In genomic region chr12:70429637-70430036, GRCm38 (mm10) we compare ENCODE assay signal across 26 mouse cellular contexts. TPM values are rescaled to one million over a fixed set of nuclear protein-coding genes. Genes with fewer than 3 reads are reported as not detected.
DNase-seq lines count a peak whose midpoint lies in the region; ATAC-seq lines count a peak whose summit lies in the region.
"Had no signal": no experiment of that assay in that cellular context is flagged by ENCODE, and none has a peak within 500 bp of the region (broad histone marks: within the 10 kb centered on the region; RNA-seq: fewer than 3 reads in every experiment).

No protein-coding gene starts in this region.

- 46% methylated on average over 4 of the region's 4 CpGs for WGBS in liver, embryonic 16.5 days (ENCODE audit: insufficient replicate concordance)
- WGBS in liver, embryonic 12.5 days (ENCODE audit: insufficient replicate concordance): 49% methylated on average over 4 of the region's 4 CpGs
- WGBS in intestine, embryonic 15.5 days: 85% methylated on average over 4 of the region's 4 CpGs

- no peaks in the 10 kb centered on the region for H3K9me3 ChIP-seq in liver, embryonic 16.5 days (replicated peaks; ENCODE audit: control insufficient read depth, low read length)
- H3K9me3 ChIP-seq in liver, embryonic 12.5 days (replicated peaks): no peaks in the 10 kb centered on the region
- no peaks in the 10 kb centered on the region for H3K9me3 ChIP-seq in intestine, embryonic 15.5 days
- H3K9me3 ChIP-seq: embryonic facial prominence, embryonic 12.5 days; embryonic facial prominence, embryonic 15.5 days; forebrain, embryonic 10.5 days; forebrain, embryonic 13.5 days; heart, embryonic 10.5 days; heart, embryonic 13.5 days had no signal

- H3K4me1 ChIP-seq in liver, embryonic 16.5 days (ENCODE audit: control insufficient read depth, low read depth, low read length): peaks cover 4% of the 10 kb centered on the region; the same call in 1 of the 2 replicates
- peaks cover 10% of the 10 kb centered on the region; the same call in 1 of the 2 replicates for H3K4me1 ChIP-seq in liver, embryonic 12.5 days
- H3K4me1 ChIP-seq in intestine, embryonic 15.5 days (replicated peaks): no peaks in the 10 kb centered on the region
- H3K4me1 ChIP-seq: embryonic facial prominence, embryonic 12.5 days; embryonic facial prominence, embryonic 15.5 days; heart, embryonic 10.5 days; heart, embryonic 13.5 days had no signal

- no peak for DNase-seq in adrenal gland, adult 18-20 months (ENCODE audit: low spot score in 2 of 2)
- DNase-seq: adrenal gland, adult 8-10 months; adrenal gland, postnatal 25 days; cerebellum, adult 2 months; cerebellum, adult 9-11 months; cerebellum, postnatal 25 days; gastrocnemius, postnatal 10 days; gastrocnemius, postnatal 36 days; heart, adult 2 months; heart, postnatal 14 days; heart, postnatal 4 days had no signal

- H3K4me3 ChIP-seq in liver, embryonic 16.5 days (ENCODE audit: low read depth, low read length): no peak overlapping the region
- no peak overlapping the region for H3K4me3 ChIP-seq in liver, embryonic 12.5 days
- no peak overlapping the region for H3K4me3 ChIP-seq in intestine, embryonic 15.5 days (replicated peaks)
- H3K4me3 ChIP-seq: embryonic facial prominence, embryonic 12.5 days; embryonic facial prominence, embryonic 15.5 days; erythroblast, embryonic 14.5 days; forebrain, embryonic 10.5 days; forebrain, embryonic 13.5 days; heart, adult 2 months; heart, embryonic 10.5 days; heart, embryonic 13.5 days had no signal

- H3K27me3 ChIP-seq in liver, embryonic 16.5 days (ENCODE audit: control insufficient read depth, insufficient read depth, low read depth, low read length): no peaks in the 10 kb centered on the region
- H3K27me3 ChIP-seq in liver, embryonic 12.5 days (replicated peaks): 0 out of 2 replicates have a peak, but pooled peaks cover 5% of the 10 kb centered on the region
- H3K27me3 ChIP-seq in intestine, embryonic 15.5 days (replicated peaks): no peaks in the 10 kb centered on the region
- H3K27me3 ChIP-seq: embryonic facial prominence, embryonic 12.5 days; embryonic facial prominence, embryonic 15.5 days; forebrain, embryonic 13.5 days had no signal

- H3K27ac ChIP-seq in liver, embryonic 16.5 days (ENCODE audit: low read length): no peak overlapping the region
- H3K27ac ChIP-seq in liver, embryonic 12.5 days: no peak overlapping the region
- no peak overlapping the region for H3K27ac ChIP-seq in intestine, embryonic 15.5 days
- H3K27ac ChIP-seq: embryonic facial prominence, embryonic 12.5 days; embryonic facial prominence, embryonic 15.5 days; forebrain, embryonic 10.5 days; forebrain, embryonic 13.5 days; heart, adult 2 months; heart, embryonic 10.5 days; heart, embryonic 13.5 days; hindbrain, embryonic 14.5 days; hindbrain, postnatal 0 days had no signal

- no peaks in the 10 kb centered on the region for H3K36me3 ChIP-seq in liver, embryonic 16.5 days (ENCODE audit: control insufficient read depth, insufficient read depth)
- H3K36me3 ChIP-seq in liver, embryonic 12.5 days: no peaks in the 10 kb centered on the region
- H3K36me3 ChIP-seq in intestine, embryonic 15.5 days: no peaks in the 10 kb centered on the region
- H3K36me3 ChIP-seq: embryonic facial prominence, embryonic 12.5 days; embryonic facial prominence, embryonic 15.5 days; forebrain, embryonic 10.5 days; heart, embryonic 10.5 days; heart, embryonic 13.5 days had no signal

- peak; percentile 37; the same call in 1 of the 2 replicates for ATAC-seq in liver, embryonic 16.5 days (ENCODE audit: low read depth)
- ATAC-seq in liver, embryonic 12.5 days: no peak
- ATAC-seq in erythroblast, adult 5-6 weeks (replicated peaks; ENCODE audit: low FRiP score, poor library complexity, severe bottlenecking): peak; percentile 61; the same call in 1 of the 2 replicates
- ATAC-seq in megakaryocyte progenitor cell, adult 5-6 weeks (replicated peaks; ENCODE audit: poor library complexity): peak; percentile 70
- no peak for ATAC-seq in intestine, embryonic 15.5 days
- ATAC-seq: CD4-positive, CD25-positive, alpha-beta regulatory T cell, adult 4 months had no signal

- H3K4me2 ChIP-seq in liver, embryonic 16.5 days (ENCODE audit: low read depth, low read length): no peak overlapping the region
- H3K4me2 ChIP-seq in liver, embryonic 12.5 days: no peak overlapping the region
- no peak overlapping the region for H3K4me2 ChIP-seq in intestine, embryonic 15.5 days (replicated peaks)
- H3K4me2 ChIP-seq: embryonic facial prominence, embryonic 12.5 days; embryonic facial prominence, embryonic 15.5 days; forebrain, embryonic 13.5 days; heart, embryonic 13.5 days had no signal

- H3K9ac ChIP-seq in liver, embryonic 16.5 days (ENCODE audit: low read depth, low read length): no peak overlapping the region
- no peak overlapping the region for H3K9ac ChIP-seq in liver, embryonic 12.5 days
- no peak overlapping the region for H3K9ac ChIP-seq in intestine, embryonic 15.5 days
- H3K9ac ChIP-seq: embryonic facial prominence, embryonic 12.5 days; embryonic facial prominence, embryonic 15.5 days; forebrain, embryonic 13.5 days; heart, embryonic 13.5 days; hindbrain, embryonic 14.5 days had no signal

RNA-seq across cellular contexts. Expression of gene Tmx1, which starts 23.3 kb away (rescaled TPM):
- 103 and 118 TPM in 2 replicates for polyA plus RNA-seq in liver, embryonic 16.5 days (2015; fragmentation: Nextera tagmentation; extraction: Ambion mirVana)
- polyA plus RNA-seq in liver, embryonic 12.5 days (2016; fragmentation: Nextera tagmentation; extraction: Ambion mirVana): 134 and 139 TPM in 2 replicates
- 64.4 and 67.6 TPM in 2 replicates for total RNA-seq in erythroblast, adult 5-6 weeks (2015; ENCODE audit: low replicate concordance)
- 118 and 166 TPM in 2 replicates for total RNA-seq in erythroblast, adult 5-6 weeks (2017; ENCODE audit: low replicate concordance)
- 50.8 and 58.2 TPM in 2 replicates for total RNA-seq in megakaryocyte progenitor cell, adult 5-6 weeks (2015)
- 88.4 and 101 TPM in 2 replicates for total RNA-seq in megakaryocyte progenitor cell, adult 5-6 weeks (2017)
- total RNA-seq in adrenal gland, adult 18-20 months (2021): 10 to 100 TPM; 40.2 to 46.3 TPM
- 104 and 111 TPM in 2 replicates for polyA plus RNA-seq in intestine, embryonic 15.5 days (2015; fragmentation: Nextera tagmentation; extraction: Ambion mirVana)

Comparison
In these comparisons a context has a peak if more than half of its experiments do, and no peak if none do; other contexts are left out.
1. ATAC-seq: peak in liver, embryonic 16.5 days (single experiment), erythroblast, adult 5-6 weeks (single experiment) and megakaryocyte progenitor cell, adult 5-6 weeks (single experiment); none in liver, embryonic 12.5 days (single experiment) and intestine, embryonic 15.5 days (single experiment).